Mouse (Mus musculus) myocyte (in vitro differentiated cells): ENCODE data around the gene Gm10638.

Experiments
- MAX ChIP-seq: IDR thresholded peaks from one replicate; pipeline ENCODE4 v1.6.1; 2011; ENCODE audit warnings: low read depth, mild to moderate bottlenecking, control low read depth
- POLR2A ChIP-seq: IDR thresholded peaks from one replicate; pipeline ENCODE4 v1.6.1; 2011; ENCODE audit warnings: low read depth, mild to moderate bottlenecking, control low read depth, moderate library complexity; ENCODE audit not compliant: insufficient read length
- REST ChIP-seq: IDR thresholded peaks from one replicate; pipeline ENCODE4 v1.6.1; 2011; ENCODE audit warnings: mild to moderate bottlenecking, control low read depth, moderate library complexity; ENCODE audit not compliant: insufficient read depth, insufficient read length
- SRF ChIP-seq: IDR thresholded peaks from one replicate; pipeline ENCODE4 v1.6.1; 2011; ENCODE audit warnings: low read depth; ENCODE audit not compliant: control insufficient read depth, insufficient read length
- USF1 ChIP-seq: IDR thresholded peaks from one replicate; pipeline ENCODE4 v1.6.1; 2011; ENCODE audit warnings: low read depth, mild to moderate bottlenecking, control low read depth, moderate library complexity

DNA sequence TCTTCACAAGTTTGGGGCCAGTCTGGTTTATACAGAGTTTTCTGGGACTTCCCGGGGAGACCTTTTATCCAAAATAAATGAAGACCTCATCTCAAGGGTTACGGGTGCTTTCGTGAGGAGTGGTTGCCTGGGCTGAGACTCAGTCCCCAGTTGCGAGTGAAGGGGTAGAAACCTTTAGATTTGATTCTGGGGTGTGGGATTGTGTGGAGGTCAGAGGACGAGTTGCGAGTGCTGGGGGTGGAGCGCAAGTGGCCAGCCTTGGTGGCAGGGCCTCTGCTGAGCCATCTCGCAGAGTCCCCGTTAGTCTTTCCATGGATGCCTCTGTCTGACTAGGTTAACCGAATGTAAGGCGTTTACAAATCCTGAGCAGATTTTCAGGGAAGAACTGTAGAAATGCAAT is 1.0 kb downstream of the Gm10638 start:
- TF ChIP-seq POLR2A (no peak), USF1 (no peak), REST (no peak), SRF (no peak), MAX (no peak)
